Comparison of ENCODE assay signal across 1 mouse cellular context in the genomic region with DNA sequence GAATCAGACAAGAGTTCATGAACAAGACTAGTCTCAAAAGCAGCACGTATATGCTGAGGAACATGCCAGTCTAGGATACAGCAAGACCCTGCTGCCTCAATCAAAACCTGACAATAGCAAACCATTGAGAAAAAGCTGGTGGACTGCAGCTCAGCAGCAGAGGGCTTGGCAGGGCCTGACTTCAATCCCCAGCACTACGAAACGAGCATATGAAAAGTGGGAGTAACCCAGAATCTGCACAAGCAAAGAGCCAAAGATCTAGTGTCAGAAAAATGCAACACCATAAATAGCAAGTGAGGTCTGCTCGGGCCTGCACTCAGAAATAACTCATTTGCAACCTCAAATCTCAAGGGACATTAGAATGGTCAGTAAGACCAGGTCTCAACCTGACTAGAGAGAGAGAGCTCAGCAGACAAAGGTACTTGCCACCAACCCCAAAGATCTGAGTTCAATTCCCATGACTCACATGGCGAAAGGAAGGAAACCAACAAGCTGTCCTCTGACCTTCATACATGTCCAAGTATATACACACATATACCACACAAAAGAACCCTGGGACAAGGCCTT.
A peak's percentile ranks its signal among the peaks of the same experiment; 100 is the strongest.
TF ChIP-seq lines count a peak whose summit lies in the region.

No protein-coding gene starts in this region.

TF ChIP-seq in CH12.LX, 34 proteins besides CTCF, POLR2A, EP300 and RAD21:
- no peak for TF ChIP-seq NRF1 (IDR thresholded peaks at IDR 0.05; ENCODE audit: low read depth, low read length)
- TF ChIP-seq SIN3A (IDR thresholded peaks at IDR 0.05; ENCODE audit: low read length): 0 out of 2 replicates have a peak, but pooled peaks have one; percentile 17
- peak; percentile 78 for TF ChIP-seq IRF4 (IDR thresholded peaks at IDR 0.05; ENCODE audit: low read depth, low read length)
- peak; percentile 52; the same call in 1 of the 2 replicates for TF ChIP-seq ZMIZ1 (IDR thresholded peaks at IDR 0.05; ENCODE audit: low read depth, low read length)
- TF ChIP-seq SMC3 (IDR thresholded peaks at IDR 0.05; ENCODE audit: low read depth, low read length): no peak
- TF ChIP-seq NELFE (IDR thresholded peaks at IDR 0.05; ENCODE audit: low read depth, low read length): no peak
- TF ChIP-seq ZNF384 (IDR thresholded peaks at IDR 0.05; ENCODE audit: low read depth, low read length): no peak
- TF ChIP-seq HCFC1 (IDR thresholded peaks at IDR 0.05; ENCODE audit: low read depth, low read length): no peak; the same call in 1 of the 2 replicates
- TF ChIP-seq POLR2AphosphoS2 (IDR thresholded peaks at IDR 0.05; ENCODE audit: low read depth, low read length): peak; percentile 31; the same call in 1 of the 2 replicates
- TF ChIP-seq TBP (conservative IDR thresholded peaks at IDR 0.05; ENCODE audit: low read depth, low read length): no peak
- TF ChIP-seq MAZ (IDR thresholded peaks at IDR 0.05; ENCODE audit: low read depth, low read length): no peak
- no peak for TF ChIP-seq MAX (IDR thresholded peaks at IDR 0.05; ENCODE audit: low read length)
- TF ChIP-seq MAFK (IDR thresholded peaks at IDR 0.05; ENCODE audit: insufficient replicate concordance, low read length): no peak
- TF ChIP-seq TCF12 (IDR thresholded peaks at IDR 0.05; ENCODE audit: low read depth, low read length): 0 out of 2 replicates have a peak, but pooled peaks have one; percentile 26
- TF ChIP-seq ZKSCAN1 (IDR thresholded peaks at IDR 0.05; ENCODE audit: borderline replicate concordance, low read depth, low read length): no peak
- TF ChIP-seq E2F4 (IDR thresholded peaks at IDR 0.05; ENCODE audit: insufficient replicate concordance, low read depth, low read length): no peak
- peak; percentile 99 for TF ChIP-seq MEF2A (IDR thresholded peaks at IDR 0.05; ENCODE audit: borderline replicate concordance, low read depth, low read length)
- no peak for TF ChIP-seq UBTF (IDR thresholded peaks at IDR 0.05; ENCODE audit: low read depth, low read length)
- TF ChIP-seq JUN (IDR thresholded peaks at IDR 0.05; ENCODE audit: insufficient read depth, low read depth, low read length): peak; percentile 72; the same call in 1 of the 2 replicates
- TF ChIP-seq BHLHE40 (IDR thresholded peaks at IDR 0.05; ENCODE audit: low read depth, low read length): peak; percentile 71
- TF ChIP-seq JUND (conservative IDR thresholded peaks at IDR 0.05; ENCODE audit: low read depth, low read length): 0 out of 2 replicates have a peak, but pooled peaks have one; percentile 15
- TF ChIP-seq MXI1 (IDR thresholded peaks at IDR 0.05; ENCODE audit: low read depth, low read length): peak; percentile 67; the same call in 1 of the 2 replicates
- TF ChIP-seq RCOR1 (conservative IDR thresholded peaks at IDR 0.05; ENCODE audit: low read depth, low read length): no peak
- no peak for TF ChIP-seq GABPA (IDR thresholded peaks at IDR 0.05; ENCODE audit: insufficient replicate concordance, low read depth, low read length)
- no peak for TF ChIP-seq USF2 (conservative IDR thresholded peaks at IDR 0.05; ENCODE audit: low read depth, low read length)
- TF ChIP-seq CHD2 (IDR thresholded peaks at IDR 0.05; ENCODE audit: low read length): peak; percentile 23; the same call in 1 of the 2 replicates
- no peak for TF ChIP-seq CHD1 (IDR thresholded peaks at IDR 0.05; ENCODE audit: low read depth, low read length)
- TF ChIP-seq ZC3H11A (IDR thresholded peaks at IDR 0.05; ENCODE audit: low read depth, low read length): no peak
- TF ChIP-seq USF1 (IDR thresholded peaks at IDR 0.05; ENCODE audit: low read depth, low read length): no peak
- 0 out of 2 replicates have a peak, but pooled peaks have one; percentile 31 for TF ChIP-seq KAT2A (IDR thresholded peaks at IDR 0.05; ENCODE audit: insufficient replicate concordance, low read length)
- peak; percentile 32; the same call in 1 of the 2 replicates for TF ChIP-seq MYC (IDR thresholded peaks at IDR 0.05; ENCODE audit: low read depth, low read length)
- no peak for TF ChIP-seq PAX5 (IDR thresholded peaks at IDR 0.05; ENCODE audit: low read length)
- TF ChIP-seq ETS1 (conservative IDR thresholded peaks at IDR 0.05; ENCODE audit: low read depth, low read length): no peak; the same call in 1 of the 2 replicates
- no peak for TF ChIP-seq ELF1 (IDR thresholded peaks at IDR 0.05; ENCODE audit: low read depth, low read length)
